23 mouse cellular contexts compared by ENCODE assay signal in the genomic region with DNA sequence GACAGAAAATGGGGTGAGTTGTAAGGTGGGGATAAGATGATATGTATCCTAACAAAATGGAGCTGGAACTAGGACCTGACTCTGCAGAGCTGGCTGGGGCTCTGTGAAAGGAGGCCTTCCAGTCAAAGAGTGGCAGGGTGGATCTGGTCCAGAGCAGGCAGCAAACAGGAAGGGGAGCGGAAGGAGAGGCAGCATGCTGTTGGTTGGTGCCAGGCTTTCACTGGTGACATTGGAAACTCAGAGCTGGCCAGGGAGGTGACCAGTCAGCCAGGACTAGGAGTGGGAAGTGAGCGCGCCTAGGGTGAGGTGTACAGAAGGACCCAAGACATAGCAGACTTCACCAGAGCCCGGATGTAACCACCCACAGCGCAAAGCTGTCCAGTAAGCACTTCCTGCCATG.
DNase-seq lines count a peak whose midpoint lies in the region; ATAC-seq and TF ChIP-seq lines count a peak whose summit lies in the region.
"Had no signal": no experiment of that assay in that cellular context is flagged by ENCODE, and none has a peak within 500 bp of the region (broad histone marks: within the 10 kb centered on the region; RNA-seq: fewer than 3 reads in every experiment).

No protein-coding gene starts in this region.

- no peak for ATAC-seq in hindbrain, embryonic 13.5 days (ENCODE audit: low FRiP score)
- ATAC-seq: forebrain, embryonic 16.5 days; hindbrain, postnatal 0 days had no signal

- DNase-seq in left cerebral cortex, postnatal 4 days, result peak; percentile 13
- no peak for DNase-seq in left cerebral cortex, adult 2 months (ENCODE audit: extremely low spot score in 1 of 2, low spot score in 2 of 2)
- peak; percentile 65 to 85 for DNase-seq in cerebellum, adult 18-20 months
- peak; percentile 83 for DNase-seq in cerebellum, adult 9-11 months
- peak; percentile 62 to 69 for DNase-seq in cerebellum, postnatal 36 days
- no peak for DNase-seq in right cerebral cortex, postnatal 25 days
- no peak for DNase-seq in forebrain, embryonic 10.5 days (ENCODE audit: extremely low spot score, low spot score)
- DNase-seq: adrenal gland, adult 2 months; adrenal gland, postnatal 25 days; embryo, embryonic 11 days; gastrocnemius, adult 2 months; gastrocnemius, postnatal 25 days; heart, postnatal 36 days; kidney, adult 11 months; kidney, adult 9 months had no signal

- no peak overlapping the region for H3K9ac ChIP-seq in hindbrain, embryonic 13.5 days
- H3K9ac ChIP-seq: embryonic facial prominence, embryonic 15.5 days; forebrain, embryonic 12.5 days; heart, embryonic 12.5 days; hindbrain, embryonic 12.5 days had no signal

- WGBS in hindbrain, embryonic 13.5 days, result 96% methylated on average over 5 of the region's 5 CpGs
- WGBS in forebrain, embryonic 10.5 days, result 88% methylated on average over 5 of the region's 5 CpGs

- no peak overlapping the region for H3K27ac ChIP-seq in left cerebral cortex, adult 2 months
- H3K27ac ChIP-seq in hindbrain, embryonic 13.5 days, result no peak overlapping the region
- no peak overlapping the region for H3K27ac ChIP-seq in forebrain, embryonic 10.5 days
- H3K27ac ChIP-seq: embryonic facial prominence, embryonic 15.5 days; forebrain, embryonic 12.5 days; gastrocnemius, adult 2 months; hindbrain, embryonic 12.5 days; hindbrain, postnatal 0 days had no signal

- intact Hi-C loops in left cerebral cortex, postnatal 4 days (cut with DNase I), result no loop called here
- intact Hi-C loops in left cerebral cortex, adult 2 months (cut with DNase I), result no loop called here

- H3K4me2 ChIP-seq in hindbrain, embryonic 13.5 days, result no peak overlapping the region
- H3K4me2 ChIP-seq: embryonic facial prominence, embryonic 15.5 days; forebrain, embryonic 12.5 days; heart, embryonic 12.5 days; hindbrain, embryonic 12.5 days had no signal

- no peak overlapping the region for H3K4me3 ChIP-seq in left cerebral cortex, adult 2 months
- no peak overlapping the region for H3K4me3 ChIP-seq in hindbrain, embryonic 13.5 days
- H3K4me3 ChIP-seq in forebrain, embryonic 10.5 days, result no peak overlapping the region
- H3K4me3 ChIP-seq: embryonic facial prominence, embryonic 15.5 days; erythroblast, embryonic 14.5 days; forebrain, embryonic 12.5 days; gastrocnemius, adult 2 months; heart, embryonic 12.5 days; hindbrain, embryonic 12.5 days had no signal

- no peaks in the 10 kb centered on the region for H3K27me3 ChIP-seq in hindbrain, embryonic 13.5 days
- no peaks in the 10 kb centered on the region for H3K27me3 ChIP-seq in forebrain, embryonic 10.5 days (ENCODE audit: poor library complexity, severe bottlenecking)
- H3K27me3 ChIP-seq: embryonic facial prominence, embryonic 15.5 days; forebrain, embryonic 12.5 days; heart, embryonic 12.5 days; hindbrain, embryonic 12.5 days had no signal

- no peaks in the 10 kb centered on the region for H3K36me3 ChIP-seq in hindbrain, embryonic 13.5 days
- no peaks in the 10 kb centered on the region for H3K36me3 ChIP-seq in forebrain, embryonic 10.5 days (replicated peaks)
- H3K36me3 ChIP-seq: embryonic facial prominence, embryonic 15.5 days; forebrain, embryonic 12.5 days; heart, embryonic 12.5 days; hindbrain, embryonic 12.5 days had no signal

- H3K4me1 ChIP-seq in hindbrain, embryonic 13.5 days (replicated peaks), result no peaks in the 10 kb centered on the region
- H3K4me1 ChIP-seq in forebrain, embryonic 10.5 days, result no peaks in the 10 kb centered on the region
- H3K4me1 ChIP-seq: embryonic facial prominence, embryonic 15.5 days; forebrain, embryonic 12.5 days; heart, embryonic 12.5 days; hindbrain, embryonic 12.5 days had no signal

- TF ChIP-seq CTCF in left cerebral cortex, adult 2 months (IDR thresholded peaks at IDR 0.05), result no peak

- no peaks in the 10 kb centered on the region for H3K9me3 ChIP-seq in hindbrain, embryonic 13.5 days
- H3K9me3 ChIP-seq in forebrain, embryonic 10.5 days, result no peaks in the 10 kb centered on the region
- H3K9me3 ChIP-seq: embryonic facial prominence, embryonic 15.5 days; forebrain, embryonic 12.5 days; hindbrain, embryonic 12.5 days had no signal

Comparison
In these comparisons a context has a peak if more than half of its experiments do, and no peak if none do; other contexts are left out.
1. DNase-seq: peak in left cerebral cortex, postnatal 4 days (single experiment), cerebellum, adult 18-20 months (2 of 2), cerebellum, adult 9-11 months (single experiment) and cerebellum, postnatal 36 days (2 of 2); none in left cerebral cortex, adult 2 months (0 of 2), right cerebral cortex, postnatal 25 days (single experiment) and forebrain, embryonic 10.5 days (single experiment).